Mouse (Mus musculus) lung, adult 2 months (tissue): ENCODE measurements around the gene Il22ra2.

Experiments used
- CTCF ChIP-seq: fragments of 200-500 bp; IDR thresholded peaks from 2 replicates; pipeline ENCODE4 v1.5.1; 2011; ENCODE audit warnings: mild to moderate bottlenecking, low read length, control low read depth; ENCODE audit not compliant: insufficient read depth
- POLR2A ChIP-seq: fragments of 200-500 bp; IDR thresholded peaks from 2 replicates; pipeline ENCODE4 v1.6.1; 2011; ENCODE audit warnings: low read depth, mild to moderate bottlenecking, control low read depth, low read length, borderline replicate concordance; ENCODE audit errors: extremely low read depth

DNA sequence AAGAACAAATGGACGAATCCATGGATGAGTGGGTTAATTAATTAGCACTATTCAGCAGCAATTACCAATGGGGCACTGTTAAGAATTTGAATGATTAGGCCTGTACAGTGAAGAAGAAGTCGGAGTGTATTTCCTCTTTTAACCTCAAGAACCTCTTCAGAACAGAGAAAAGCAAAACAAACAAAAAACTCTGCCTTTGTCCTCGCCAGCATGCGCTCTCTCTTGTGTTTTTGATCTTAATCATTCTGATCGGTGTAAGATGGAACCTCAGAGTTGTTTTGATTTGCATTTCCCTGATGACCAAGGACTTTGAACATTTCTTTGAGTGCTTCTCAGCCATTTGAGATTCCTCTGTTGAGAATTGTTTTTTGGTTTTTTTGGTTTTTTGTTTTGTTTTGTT lies 2.1 kb upstream of the Il22ra2 start:
- TF ChIP-seq CTCF (no peak), POLR2A (no peak)
